Mouse (Mus musculus) lung, postnatal 0 days (tissue): ENCODE data around the gene BC035044. TPM values are rescaled to one million over a fixed set of nuclear protein-coding genes. Genes with fewer than 3 reads are reported as not detected.

ENCODE experiments used
- ATAC-seq: fragments of 200-750 bp; cut with Nextera tagmentation; 2 replicates; pipeline ENCODE4 v1.8.0; 2017; ENCODE audit warnings: moderate library complexity
- DNase-seq: peaks from one replicate; pipeline ENCODE4 v3.0.0-alpha.2; 2016; ENCODE audit warnings: low spot score
- H3K27ac ChIP-seq: fragments of 300-500 bp; sonication (generic); 2 replicates; pipeline ENCODE4 v1.5.1; 2014; ENCODE audit warnings: antibody characterized with exemption, mild to moderate bottlenecking, low read length, mixed read lengths
- H3K27me3 ChIP-seq: fragments of 300-500 bp; sonication (generic); replicated peaks from 2 replicates; pipeline ENCODE4 v1.6.1; 2014; ENCODE audit warnings: low read length, mixed read lengths; ENCODE audit not compliant: insufficient read depth
- H3K36me3 ChIP-seq: fragments of 300-500 bp; sonication (generic); 2 replicates; pipeline ENCODE4 v1.6.1; 2014; ENCODE audit warnings: low read length, mixed read lengths; ENCODE audit not compliant: insufficient read depth
- H3K4me1 ChIP-seq: fragments of 300-500 bp; sonication (generic); 2 replicates; pipeline ENCODE4 v1.6.1; 2014; ENCODE audit warnings: antibody characterized with exemption, low read depth, low read length, mixed read lengths; ENCODE audit not compliant: insufficient read depth
- H3K4me2 ChIP-seq: fragments of 300-500 bp; sonication (generic); replicated peaks from 2 replicates; pipeline ENCODE4 v1.6.1; 2014; ENCODE audit warnings: low read depth, mild to moderate bottlenecking, low read length, moderate library complexity, mixed read lengths
- H3K4me3 ChIP-seq: fragments of 300-500 bp; sonication (generic); 2 replicates; pipeline ENCODE4 v1.5.1; 2014; ENCODE audit warnings: low read depth, low read length
- H3K9ac ChIP-seq: fragments of 300-500 bp; sonication (generic); replicated peaks from 2 replicates; pipeline ENCODE4 v1.6.1; 2014; ENCODE audit warnings: low read depth, mild to moderate bottlenecking
- H3K9me3 ChIP-seq: fragments of 300-500 bp; sonication (generic); 2 replicates; pipeline ENCODE4 v1.6.1; 2016; ENCODE audit warnings: low read length, mixed read lengths
- CTCF ChIP-seq: IDR thresholded peaks from 2 replicates; pipeline ENCODE4 v1.5.1; 2016; ENCODE audit warnings: antibody characterized with exemption, mild to moderate bottlenecking
- EP300 ChIP-seq: IDR thresholded peaks from 2 replicates; pipeline ENCODE4 v1.6.1; 2016; ENCODE audit warnings: antibody characterized with exemption, mild to moderate bottlenecking, control low read depth
- WGBS: fragments of 180-500 bp; shearing (Covaris S2); extraction: QIAGEN DNeasy Blood & Tissue Kit; methylation state at CpG from one replicate; pipeline ENCODE4 v1.1.7; 2014; 5-methylcytosine and 5-hydroxymethylcytosine counted together
- polyA plus RNA-seq: library from polyadenylated mRNA; unstranded; fragments of >200 nt; fragmentation: Nextera tagmentation; extraction: Ambion mirVana; gene quantifications from 2 replicates; pipeline ENCODE4 v1.2.1, GENCODE M21; 2015

BC035044 gene
- polyA plus RNA-seq, 1 experiment from 2014 or later: 1.2 TPM

- 88% methylated on average over 5 of the region's 5 CpGs for WGBS
- Histone ChIP-seq H3K27me3 (no peaks in the 10 kb centered on the region), H3K36me3 (no peaks in the 10 kb centered on the region), H3K9me3 (no peaks in the 10 kb centered on the region), H3K9ac (no peak overlapping the region), H3K4me1 (peaks cover 11% of the 10 kb centered on the region; the same call in 1 of the 2 replicates), H3K27ac (peak overlapping the region; percentile 99), H3K4me3 (no peak overlapping the region), H3K4me2 (no peak overlapping the region)
- ATAC-seq (no peak), DNase-seq (no peak)
- TF ChIP-seq EP300: no peak
- no peak for TF ChIP-seq CTCF
These were observed 46.3 kb downstream of the BC035044 start for GRCm38 (mm10) chr6:128844586-128845080.

- no peak for ATAC-seq
- H3K4me3 ChIP-seq: peak overlapping the region; percentile 80; the same call in 1 of the 2 replicates
- H3K4me2 ChIP-seq: peak overlapping the region; percentile 79; the same call in 1 of the 2 replicates
- H3K36me3 ChIP-seq: no peaks in the 10 kb centered on the region
- no peaks in the 10 kb centered on the region for H3K27me3 ChIP-seq
- peak overlapping the region; percentile 99 for H3K27ac ChIP-seq
- 28% methylated on average over 8 of the region's 8 CpGs for WGBS
- H3K4me1 ChIP-seq: peaks cover 11% of the 10 kb centered on the region; the same call in 1 of the 2 replicates
- TF ChIP-seq EP300: no peak
- no peak for TF ChIP-seq CTCF
- no peak overlapping the region for H3K9ac ChIP-seq
- no peaks in the 10 kb centered on the region for H3K9me3 ChIP-seq
- no peak for DNase-seq
These were observed 46.8 kb downstream of the BC035044 start for GRCm38 (mm10) chr6:128844131-128844530.

GRCm38 (mm10) chr6:128843479-128843992, 47.4 kb downstream of the BC035044 start:
- H3K4me3 ChIP-seq: peak overlapping the region; percentile 80
- H3K9ac ChIP-seq: peak overlapping the region; percentile 63
- peak overlapping the region; percentile 99 for H3K27ac ChIP-seq
- DNase-seq (peak; percentile 96), ATAC-seq (peak; percentile 54)
- TF ChIP-seq EP300 (peak; percentile 92), CTCF (no peak)
- peak overlapping the region; percentile 79 for H3K4me2 ChIP-seq
- H3K4me1 ChIP-seq: peaks cover 11% of the 10 kb centered on the region; the same call in 1 of the 2 replicates
- no peaks in the 10 kb centered on the region for H3K9me3 ChIP-seq
- no peaks in the 10 kb centered on the region for H3K27me3 ChIP-seq
- under 1% methylated on average over 22 of the region's 22 CpGs for WGBS
- no peaks in the 10 kb centered on the region for H3K36me3 ChIP-seq

- TF ChIP-seq EP300 (no peak), CTCF (peak; percentile 29)
- H3K36me3 ChIP-seq: no peaks in the 10 kb centered on the region
- no peaks in the 10 kb centered on the region for H3K27me3 ChIP-seq
- DNase-seq (peak; percentile 98), ATAC-seq (peak; percentile 78)
- H3K4me2 ChIP-seq: peak overlapping the region; percentile 79
- H3K27ac ChIP-seq: peak overlapping the region; percentile 99
- H3K4me3 ChIP-seq: peak overlapping the region; percentile 80
- under 1% methylated on average over 40 of the region's 44 CpGs for WGBS
- H3K4me1 ChIP-seq: peaks cover 11% of the 10 kb centered on the region; the same call in 1 of the 2 replicates
- H3K9me3 ChIP-seq: no peaks in the 10 kb centered on the region
- H3K9ac ChIP-seq: peak overlapping the region; percentile 88
These were observed 47.9 kb downstream of the BC035044 start for GRCm38 (mm10) chr6:128842945-128843478.

- Histone ChIP-seq H3K27ac (peak overlapping the region; percentile 99), H3K9ac (peak overlapping the region; percentile 88), H3K4me1 (peaks cover 11% of the 10 kb centered on the region; the same call in 1 of the 2 replicates), H3K27me3 (no peaks in the 10 kb centered on the region), H3K9me3 (no peaks in the 10 kb centered on the region), H3K4me2 (peak overlapping the region; percentile 79), H3K36me3 (no peaks in the 10 kb centered on the region), H3K4me3 (peak overlapping the region; percentile 80)
- ATAC-seq: no peak
- TF ChIP-seq CTCF: no peak; the same call in 1 of the 2 replicates
- no peak for TF ChIP-seq EP300
- 1% methylated on average over 20 of the region's 20 CpGs for WGBS
- peak; percentile 46 for DNase-seq
These were observed 48.5 kb downstream of the BC035044 start for GRCm38 (mm10) chr6:128842356-128842944.
